Mouse (Mus musculus): ENCODE results near the gene Prkag2.
"Not testable (repeated sequence)": the region's sequence is repeated elsewhere in the genome, so short reads cannot be mapped to it uniquely, and the experiment has no call there.

The Prkag2 gene

GRCm38 (mm10) chr5:25087064-25087463 lies 13.4 kb downstream of the Prkag2 start:
- in situ Hi-C loops (cut with MseI, MboI): no loop called here

DNA sequence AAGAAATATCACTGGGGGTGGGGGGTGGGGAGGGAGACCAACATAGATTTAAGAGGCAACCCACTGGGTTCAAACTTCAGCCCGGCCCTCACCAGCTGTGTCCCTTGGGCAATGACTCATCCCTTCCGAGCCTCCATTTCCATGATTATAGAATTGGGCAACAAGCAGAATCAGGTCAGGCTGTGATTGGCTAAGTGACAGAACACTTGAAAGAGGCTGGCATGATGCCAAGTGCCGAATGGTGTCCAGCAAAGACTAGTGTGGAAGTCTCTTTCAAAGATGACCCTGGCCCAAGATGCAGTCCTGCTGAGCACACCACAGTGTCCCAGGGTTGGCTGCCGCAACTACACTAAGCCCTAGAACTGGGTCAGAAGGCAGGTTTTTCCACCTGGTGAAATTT lies 14.2 kb downstream of the Prkag2 start:
- in situ Hi-C loops (cut with MseI, MboI): no loop called here

DNA sequence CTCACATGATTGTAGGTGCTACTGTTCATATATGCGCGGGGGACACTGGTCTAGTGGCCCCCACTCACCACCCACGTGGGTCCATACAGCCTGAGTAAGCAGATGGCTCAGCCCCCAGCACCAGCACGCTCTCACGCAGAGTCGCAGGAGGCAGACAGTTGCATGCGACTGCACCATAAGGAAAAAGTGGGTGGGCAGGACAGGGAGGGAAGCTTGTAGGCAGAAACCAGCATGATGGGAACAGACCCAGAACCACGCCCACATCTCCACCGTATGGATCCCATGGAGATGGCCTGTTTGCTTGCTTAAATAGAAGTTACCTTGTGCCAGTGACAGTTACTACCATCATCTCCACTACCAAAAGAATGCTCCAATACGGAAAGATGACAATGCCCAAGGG lies 15.3 kb downstream of the Prkag2 start:
- in situ Hi-C loops (cut with MseI, MboI): no loop called here

- in situ Hi-C loops (cut with MseI, MboI): no loop called here
Measured at GRCm38 (mm10) chr5:25083816-25084215, 16.6 kb downstream of the Prkag2 start.

DNA sequence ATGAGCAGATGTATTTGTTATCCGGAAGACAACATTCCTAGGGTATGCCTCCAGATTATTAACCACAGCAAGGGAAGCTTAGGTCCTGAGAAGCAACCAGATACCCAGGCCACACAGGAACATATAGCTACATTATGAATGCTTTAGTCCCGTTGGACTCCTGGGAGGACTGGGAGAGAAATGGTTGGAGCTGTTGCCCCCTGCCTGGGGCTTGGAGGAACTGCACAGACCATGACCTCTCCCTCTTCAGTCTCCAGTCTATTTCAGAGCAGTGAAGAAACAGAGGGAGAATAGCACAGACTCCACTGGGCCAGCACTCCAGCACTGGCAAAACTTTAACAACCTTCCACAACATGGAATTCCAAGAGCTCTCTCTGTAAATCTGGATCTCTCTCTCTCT lies 17.9 kb downstream of the Prkag2 start:
- in situ Hi-C loops (cut with MseI, MboI): no loop called here

GRCm38 (mm10) chr5:25081545-25081944 lies 18.9 kb downstream of the Prkag2 start:
- in situ Hi-C loops (cut with MseI, MboI): no loop called here

DNA sequence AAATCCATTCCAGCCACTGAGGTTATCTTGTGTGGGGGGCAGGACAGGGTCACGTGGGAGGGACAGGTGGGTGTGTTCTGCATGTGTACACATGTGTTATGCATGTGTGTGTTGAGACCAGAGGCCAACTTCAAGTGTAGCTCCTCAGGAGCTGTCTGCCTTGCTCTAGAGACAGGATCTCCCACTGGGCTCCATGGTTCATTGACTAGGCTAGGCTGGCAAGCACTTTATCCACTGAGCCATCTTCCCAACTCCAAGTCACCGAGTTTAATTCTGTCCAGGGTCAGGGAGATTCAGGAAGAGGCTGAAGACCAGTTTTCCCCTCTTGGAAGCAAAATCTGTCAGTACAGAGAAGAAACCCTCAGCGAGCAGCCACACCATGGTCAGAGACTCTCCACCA lies 19.4 kb downstream of the Prkag2 start:
- in situ Hi-C loops (cut with MseI, MboI): no loop called here

DNA sequence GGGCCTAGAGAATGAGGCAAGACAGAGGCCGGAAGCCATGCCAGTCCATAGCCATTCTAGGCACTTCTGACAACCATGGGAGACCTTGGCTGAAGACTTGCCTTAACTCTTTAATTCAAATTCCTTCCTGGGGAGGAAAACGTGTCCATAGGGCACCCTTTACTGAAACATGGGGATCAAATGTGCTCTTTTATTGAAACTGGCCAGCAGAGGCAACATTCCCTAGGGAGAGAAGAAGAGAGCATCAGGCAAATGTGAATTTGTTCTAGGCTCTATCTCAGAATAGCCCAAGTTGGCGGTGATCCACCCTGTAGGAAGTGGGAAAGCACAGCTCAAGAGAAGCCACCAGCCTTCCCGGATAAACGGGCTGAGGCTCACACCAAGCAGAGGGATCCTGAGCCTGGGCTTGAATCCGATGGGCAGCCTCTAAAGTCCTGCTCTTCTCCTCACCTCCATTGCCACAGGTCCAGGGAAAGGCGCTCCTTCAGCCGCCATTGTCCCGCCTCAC lies 19.9 kb downstream of the Prkag2 start:
- in situ Hi-C loops (cut with MseI, MboI): no loop called here

DNA sequence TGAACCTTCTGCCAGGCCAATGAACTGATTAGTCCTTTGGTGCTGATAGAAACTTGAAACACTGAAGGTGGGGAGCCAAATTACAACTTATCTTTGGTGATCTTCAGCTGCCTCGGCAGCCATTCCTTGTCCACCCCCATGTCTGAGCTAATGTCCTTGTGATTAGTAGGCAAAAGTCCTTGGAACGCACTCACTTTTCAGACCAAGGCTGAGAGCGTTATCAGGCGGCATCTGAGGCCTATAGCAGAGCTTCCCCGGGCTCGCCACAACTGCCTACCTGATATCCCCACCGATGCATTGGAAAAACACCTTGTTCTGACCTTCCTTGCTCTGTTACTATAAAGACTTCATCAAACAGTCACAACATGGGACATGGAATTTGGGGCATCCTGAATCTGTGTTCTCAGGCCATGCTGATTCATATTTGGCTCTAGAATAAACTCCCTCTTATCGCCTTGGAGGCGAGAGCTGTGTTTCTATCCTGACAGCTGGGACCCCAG lies 20.6 kb downstream of the Prkag2 start:
- in situ Hi-C loops (cut with MseI, MboI): no loop called here

DNA sequence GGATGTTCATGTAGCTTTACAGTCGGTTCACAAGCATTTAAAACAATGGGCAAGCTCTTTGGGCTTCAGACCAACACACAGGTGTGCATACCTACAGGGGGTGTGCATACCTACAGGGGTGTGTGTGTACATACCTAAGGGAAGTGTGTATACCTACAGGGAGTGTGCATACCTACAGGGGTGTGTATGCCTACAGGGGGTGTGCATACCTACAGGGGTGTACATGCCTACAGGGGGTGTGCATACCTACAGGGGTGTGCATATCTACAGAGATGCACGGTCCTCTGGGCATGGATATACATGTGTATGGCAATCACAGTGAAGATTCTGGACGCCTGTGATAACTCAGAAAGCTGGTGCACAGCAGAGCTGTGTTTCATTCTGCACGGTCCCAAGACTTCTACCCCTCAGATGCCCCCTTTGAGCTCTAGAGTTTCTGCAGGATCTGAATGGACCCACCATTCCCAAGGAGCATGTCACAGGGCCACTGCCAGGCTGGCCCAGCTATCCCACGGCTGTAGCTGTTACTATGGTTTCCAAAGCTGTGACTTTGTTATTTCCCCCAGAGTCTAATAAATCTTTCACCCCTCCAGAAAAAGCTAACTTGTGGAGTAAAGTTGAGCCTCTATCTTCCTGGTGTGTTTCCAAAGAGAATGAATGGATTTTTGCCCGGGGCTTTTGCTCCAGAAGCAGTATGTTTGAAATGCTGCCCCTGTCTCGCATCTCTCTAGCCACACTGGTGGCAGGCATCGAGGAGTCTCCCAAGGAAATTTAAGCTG lies 22.4 kb downstream of the Prkag2 start:
- in situ Hi-C loops (cut with MseI, MboI): no loop called here

- in situ Hi-C loops (cut with MseI, MboI): not testable (repeated sequence)
Measured at GRCm38 (mm10) chr5:25077258-25077657, 23.2 kb downstream of the Prkag2 start.

DNA sequence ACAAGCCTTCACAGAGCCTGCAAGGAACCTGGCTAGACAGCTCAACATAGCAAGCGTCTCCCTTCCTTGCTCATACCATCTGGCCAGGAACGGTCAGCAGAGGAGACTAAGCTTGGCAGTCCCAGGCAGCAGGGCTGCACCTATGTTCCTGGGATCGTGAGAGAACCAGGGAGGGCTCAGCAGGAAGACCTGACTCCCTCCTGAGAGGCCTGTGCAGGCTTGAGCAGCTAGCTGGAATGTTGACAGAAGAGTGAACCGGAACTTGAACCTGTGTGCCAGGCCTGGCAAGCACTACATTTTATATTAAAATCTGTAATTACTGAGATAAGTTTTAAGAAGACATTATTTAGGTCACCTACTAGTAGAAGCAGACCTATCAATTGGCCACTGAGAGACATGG lies 24.8 kb downstream of the Prkag2 start:
- in situ Hi-C loops (cut with MseI, MboI): no loop called here

GRCm38 (mm10) chr5:25069815-25070214 lies 30.6 kb downstream of the Prkag2 start:
- in situ Hi-C loops (cut with MseI, MboI): no loop called here

- in situ Hi-C loops (cut with MseI, MboI): no loop called here
Measured at GRCm38 (mm10) chr5:25067122-25067521, 33.3 kb downstream of the Prkag2 start.

DNA sequence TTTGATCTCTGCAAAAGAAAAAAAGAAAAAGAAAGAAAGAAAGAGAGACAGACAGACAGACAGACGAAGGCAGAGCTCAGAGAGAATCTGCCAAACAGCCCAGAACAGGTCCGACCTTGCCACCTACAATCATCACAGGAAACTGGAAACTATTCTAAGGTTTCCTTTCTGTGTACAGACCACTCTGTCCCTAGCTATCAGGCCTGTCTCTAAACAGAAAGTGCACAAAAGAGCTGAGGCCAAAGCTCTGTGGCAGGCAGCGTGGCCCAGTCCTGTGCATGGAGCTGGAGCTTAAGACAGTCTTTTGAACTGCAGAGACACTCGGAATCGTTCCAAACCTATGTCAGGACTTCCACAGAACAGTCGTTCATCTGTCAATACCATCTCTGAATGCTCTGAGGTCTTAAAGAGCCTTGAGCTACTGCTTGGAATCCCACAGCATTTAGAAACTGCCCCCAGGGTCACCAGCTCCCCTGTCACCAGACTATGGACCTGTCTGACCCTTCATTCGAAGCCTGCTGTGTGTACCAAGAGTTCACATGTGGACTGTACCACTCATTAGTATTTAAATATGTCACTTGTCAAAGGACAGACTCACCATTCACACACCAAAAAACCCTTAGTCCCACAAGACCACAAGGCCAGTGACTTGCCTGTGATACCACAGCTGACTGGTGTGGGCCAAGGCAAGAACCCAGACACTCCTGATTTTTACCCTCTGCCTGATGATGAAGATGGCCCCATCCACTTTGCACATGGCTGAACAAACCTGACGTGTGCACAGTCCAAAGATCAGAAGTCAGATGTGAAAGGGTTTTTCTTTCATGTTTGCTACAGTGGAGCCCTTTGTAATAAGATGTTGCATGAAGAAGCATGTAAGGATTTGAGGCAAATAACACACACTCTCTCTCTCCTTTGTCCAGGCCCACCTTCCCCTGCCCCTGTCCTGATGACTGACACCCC lies 35.9 kb downstream of the Prkag2 start:
- in situ Hi-C loops (cut with MseI, MboI): no loop called here

GRCm38 (mm10) chr5:25062506-25063132 lies 37.8 kb downstream of the Prkag2 start:
- in situ Hi-C loops (cut with MseI, MboI): no loop called here

GRCm38 (mm10) chr5:25058853-25059741 lies 41.3 kb downstream of the Prkag2 start:
- in situ Hi-C loops (cut with MseI, MboI): no loop called here

GRCm38 (mm10) chr5:25058417-25058816 lies 42.0 kb downstream of the Prkag2 start:
- in situ Hi-C loops (cut with MseI, MboI): no loop called here

GRCm38 (mm10) chr5:25055288-25055687 lies 45.2 kb downstream of the Prkag2 start:
- in situ Hi-C loops (cut with MseI, MboI): no loop called here

GRCm38 (mm10) chr5:25053971-25054658 lies 46.3 kb downstream of the Prkag2 start:
- in situ Hi-C loops (cut with MseI, MboI): no loop called here
